Mouse (Mus musculus) cortical plate, adult 2 months (tissue): ENCODE measurements around the gene Dnal1.

Experiments
- CTCF ChIP-seq: fragments of 200-500 bp; IDR thresholded peaks from 2 replicates; pipeline ENCODE4 v1.5.1; 2011; ENCODE audit warnings: mild to moderate bottlenecking, control low read depth, low read length; ENCODE audit not compliant: insufficient read depth; ENCODE audit errors: extremely low read depth
- POLR2A ChIP-seq: fragments of 200-500 bp; IDR thresholded peaks from 2 replicates; pipeline ENCODE4 v1.6.1; 2011; ENCODE audit warnings: mild to moderate bottlenecking, low read length, control low read depth; ENCODE audit not compliant: insufficient read depth; ENCODE audit errors: extremely low read depth

GRCm38 (mm10) chr12:84101493-84101845, 12.7 kb upstream of the Dnal1 start:
- TF ChIP-seq CTCF, result no peak
- no peak for TF ChIP-seq POLR2A
